Mouse (Mus musculus) natural killer cell, adult 2 months (primary cell): ENCODE measurements around the gene Atp11a.

Experiments used
- DNase-seq, 2 experiments: peaks; one replicate each; pipeline ENCODE4 v3.0.0; 2022; ENCODE audit warnings: low spot score in 2 of 2

Atp11a gene

GRCm38 (mm10) chr8:12905599-12906321, 148.9 kb downstream of the Atp11a start:
- DNase-seq = no peak

GRCm38 (mm10) chr8:12906597-12906996, 149.8 kb downstream of the Atp11a start:
- DNase-seq = no peak

- DNase-seq = no peak
Measured at GRCm38 (mm10) chr8:12907730-12908129, 150.9 kb downstream of the Atp11a start.

- DNase-seq = no peak
Measured at GRCm38 (mm10) chr8:12912011-12912410, 155.2 kb downstream of the Atp11a start.

GRCm38 (mm10) chr8:12915187-12916006, 158.6 kb downstream of the Atp11a start:
- DNase-seq = no peak

- no peak for DNase-seq
Measured at GRCm38 (mm10) chr8:12916156-12916900, 159.5 kb downstream of the Atp11a start.

- no peak for DNase-seq
Measured at GRCm38 (mm10) chr8:12917029-12917428, 160.2 kb downstream of the Atp11a start.

- no peak for DNase-seq
Measured at GRCm38 (mm10) chr8:12917831-12918230, 161.0 kb downstream of the Atp11a start.
